Mouse (Mus musculus) forebrain, embryonic 14.5 days (tissue): ENCODE data around the gene Tpm1. TPM values are rescaled to one million over a fixed set of nuclear protein-coding genes. Genes with fewer than 3 reads are reported as not detected.

Experiments used
- ATAC-seq: fragments of 200-750 bp; cut with Nextera tagmentation; 2 replicates; pipeline ENCODE4 v1.8.0; 2017; ENCODE audit warnings: mild to moderate bottlenecking, moderate library complexity
- DNase-seq: peaks from one replicate; pipeline ENCODE4 v3.0.0-alpha.2; 2015; ENCODE audit warnings: low spot score
- H3K27ac ChIP-seq: fragments of 300-500 bp; sonication (generic); 2 replicates; pipeline ENCODE4 v1.5.1; 2014; ENCODE audit warnings: low read depth, mild to moderate bottlenecking, control low read depth, low read length, moderate library complexity
- H3K27me3 ChIP-seq: fragments of 300-500 bp; sonication (generic); replicated peaks from 2 replicates; pipeline ENCODE4 v1.6.1; 2014; ENCODE audit warnings: low read length, control low read depth, mixed read lengths; ENCODE audit not compliant: control insufficient read depth, insufficient read depth
- H3K36me3 ChIP-seq: fragments of 300-500 bp; sonication (generic); 2 replicates; pipeline ENCODE4 v1.6.1; 2014; ENCODE audit warnings: low read length, control low read depth; ENCODE audit not compliant: control insufficient read depth, insufficient read depth
- H3K4me1 ChIP-seq: fragments of 300-500 bp; sonication (generic); 2 replicates; pipeline ENCODE4 v1.6.1; 2014; ENCODE audit warnings: antibody characterized with exemption, low read length, control low read depth; ENCODE audit not compliant: control insufficient read depth, insufficient read depth
- H3K4me2 ChIP-seq: fragments of 300-500 bp; sonication (generic); 2 replicates; pipeline ENCODE4 v1.6.1; 2014; ENCODE audit warnings: mild to moderate bottlenecking, control low read depth, low read length
- H3K4me3 ChIP-seq: fragments of 300-500 bp; sonication (generic); 2 replicates; pipeline ENCODE4 v1.5.1; 2014; ENCODE audit warnings: low read depth, low read length, control low read depth
- H3K9ac ChIP-seq: fragments of 300-500 bp; sonication (generic); 2 replicates; pipeline ENCODE4 v1.6.1; 2014; ENCODE audit warnings: mild to moderate bottlenecking, low read length, control low read depth, moderate library complexity
- H3K9me3 ChIP-seq: fragments of 300-500 bp; sonication (generic); replicated peaks from 2 replicates; pipeline ENCODE4 v1.6.1; 2016; ENCODE audit warnings: low read length, control low read depth, mixed read lengths; ENCODE audit not compliant: control insufficient read depth
- WGBS: fragments of 180-500 bp; shearing (Covaris S2); extraction: QIAGEN DNeasy Blood & Tissue Kit; methylation state at CpG from one replicate; pipeline ENCODE4 v1.1.7; 2014; 5-methylcytosine and 5-hydroxymethylcytosine counted together
- polyA plus RNA-seq: library from polyadenylated mRNA; unstranded; fragments of >200 nt; fragmentation: Nextera tagmentation; extraction: Ambion mirVana; gene quantifications from 2 replicates; pipeline ENCODE4 v1.2.1, GENCODE M21; 2014

The Tpm1 gene
- 104 and 126 TPM in 2 replicates for polyA plus RNA-seq

- H3K9ac ChIP-seq, result peak within 1 kb of the TSS; percentile 66
- peaks cover 11% of the 10 kb centered on the region for H3K4me1 ChIP-seq
- H3K9me3 ChIP-seq, result no peaks in the 10 kb centered on the region
- ATAC-seq (peak; percentile 36; the same call in 1 of the 2 replicates), DNase-seq (peak; percentile 59)
- peak within 1 kb of the TSS; percentile 44 for H3K4me3 ChIP-seq
- WGBS, result under 1% methylated on average over 49 of the region's 51 CpGs
- peaks cover 34% of the 10 kb centered on the region for H3K27me3 ChIP-seq
- no peaks in the 10 kb centered on the region for H3K36me3 ChIP-seq
- H3K27ac ChIP-seq, result no peak within 1 kb of the TSS
- peak within 1 kb of the TSS; percentile 91 for H3K4me2 ChIP-seq
Measured at GRCm38 (mm10) chr9:67049086-67049824, at the start of gene Tpm1. Gene Tpm1, minus strand, starts transcription at chr9:67049406.

- DNase-seq (no peak), ATAC-seq (no peak)
- WGBS, result 86% methylated on average over 2 of the region's 2 CpGs
Measured at GRCm38 (mm10) chr9:67094371-67094770, 45.2 kb upstream of the Tpm1 start.

GRCm38 (mm10) chr9:67092210-67092609, 43.0 kb upstream of the Tpm1 start:
- WGBS, result 73% methylated on average over 4 of the region's 4 CpGs
- no peak overlapping the region for H3K27ac ChIP-seq
- no peak for ATAC-seq
- H3K27me3 ChIP-seq, result no peaks in the 10 kb centered on the region
- no peaks in the 10 kb centered on the region for H3K4me1 ChIP-seq
- no peak overlapping the region for H3K9ac ChIP-seq
- no peak overlapping the region for H3K4me2 ChIP-seq
- H3K9me3 ChIP-seq, result no peaks in the 10 kb centered on the region
- H3K4me3 ChIP-seq, result no peak overlapping the region
- no peak for DNase-seq
- no peaks in the 10 kb centered on the region for H3K36me3 ChIP-seq

More at GRCm38 (mm10) chr9:67094371-67094770, 45.2 kb upstream of the Tpm1 start:
- Histone ChIP-seq H3K9ac (no peak overlapping the region), H3K4me3 (no peak overlapping the region), H3K27me3 (no peaks in the 10 kb centered on the region), H3K36me3 (no peaks in the 10 kb centered on the region), H3K4me2 (no peak overlapping the region), H3K4me1 (no peaks in the 10 kb centered on the region), H3K27ac (no peak overlapping the region), H3K9me3 (no peaks in the 10 kb centered on the region)

- Histone ChIP-seq H3K27ac (no peak overlapping the region), H3K27me3 (no peaks in the 10 kb centered on the region), H3K4me2 (no peak overlapping the region), H3K9me3 (no peaks in the 10 kb centered on the region), H3K9ac (no peak overlapping the region), H3K4me3 (no peak overlapping the region), H3K36me3 (no peaks in the 10 kb centered on the region), H3K4me1 (no peaks in the 10 kb centered on the region)
- ATAC-seq, result no peak
- 68% methylated on average over 7 of the region's 7 CpGs for WGBS
- no peak for DNase-seq
Measured at GRCm38 (mm10) chr9:67091598-67091997, 42.4 kb upstream of the Tpm1 start.

- WGBS, result 96% methylated on average over 11 of the region's 11 CpGs
- no peaks in the 10 kb centered on the region for H3K4me1 ChIP-seq
- no peak overlapping the region for H3K27ac ChIP-seq
- H3K4me2 ChIP-seq, result no peak overlapping the region
- H3K27me3 ChIP-seq, result no peaks in the 10 kb centered on the region
- H3K9ac ChIP-seq, result no peak overlapping the region
- no peak for ATAC-seq
- no peaks in the 10 kb centered on the region for H3K9me3 ChIP-seq
- no peak overlapping the region for H3K4me3 ChIP-seq
- no peaks in the 10 kb centered on the region for H3K36me3 ChIP-seq
- DNase-seq, result no peak
Measured at GRCm38 (mm10) chr9:67091151-67091550, 41.9 kb upstream of the Tpm1 start.

GRCm38 (mm10) chr9:67090633-67091045, 41.4 kb upstream of the Tpm1 start:
- DNase-seq, result no peak
- Histone ChIP-seq H3K4me1 (no peaks in the 10 kb centered on the region), H3K27me3 (no peaks in the 10 kb centered on the region), H3K4me3 (no peak overlapping the region), H3K36me3 (no peaks in the 10 kb centered on the region), H3K27ac (no peak overlapping the region), H3K9ac (no peak overlapping the region), H3K4me2 (no peak overlapping the region), H3K9me3 (no peaks in the 10 kb centered on the region)
- no peak for ATAC-seq
- 79% methylated on average over 1 of the region's 1 CpGs for WGBS

GRCm38 (mm10) chr9:67089167-67089566, 40.0 kb upstream of the Tpm1 start:
- Histone ChIP-seq H3K4me3 (no peak overlapping the region), H3K27ac (no peak overlapping the region), H3K4me2 (no peak overlapping the region), H3K27me3 (no peaks in the 10 kb centered on the region), H3K9me3 (no peaks in the 10 kb centered on the region), H3K4me1 (no peaks in the 10 kb centered on the region), H3K9ac (no peak overlapping the region), H3K36me3 (no peaks in the 10 kb centered on the region)
- no peak for ATAC-seq
- DNase-seq, result no peak
- WGBS, result 88% methylated on average over 5 of the region's 5 CpGs

- ATAC-seq (no peak), DNase-seq (no peak)
- Histone ChIP-seq H3K36me3 (no peaks in the 10 kb centered on the region), H3K4me3 (no peak overlapping the region), H3K9ac (no peak overlapping the region), H3K4me2 (no peak overlapping the region), H3K27ac (no peak overlapping the region), H3K27me3 (no peaks in the 10 kb centered on the region), H3K4me1 (no peaks in the 10 kb centered on the region), H3K9me3 (no peaks in the 10 kb centered on the region)
- WGBS, result 13% methylated on average over 4 of the region's 4 CpGs
Measured at GRCm38 (mm10) chr9:67083801-67084200, 34.6 kb upstream of the Tpm1 start.

GRCm38 (mm10) chr9:67081688-67082087, 32.5 kb upstream of the Tpm1 start:
- H3K36me3 ChIP-seq, result no peaks in the 10 kb centered on the region
- H3K9me3 ChIP-seq, result no peaks in the 10 kb centered on the region
- H3K27ac ChIP-seq, result no peak overlapping the region
- no peak overlapping the region for H3K4me2 ChIP-seq
- H3K9ac ChIP-seq, result no peak overlapping the region
- 30% methylated on average over 5 of the region's 5 CpGs for WGBS
- H3K4me1 ChIP-seq, result no peaks in the 10 kb centered on the region
- ATAC-seq (no peak), DNase-seq (no peak)
- no peaks in the 10 kb centered on the region for H3K27me3 ChIP-seq
- no peak overlapping the region for H3K4me3 ChIP-seq
